Mouse (Mus musculus) gastrocnemius, postnatal 14 days (tissue): Measurements from ENCODE around the gene Zfp811. TPM values are rescaled to one million over a fixed set of nuclear protein-coding genes. Genes with fewer than 3 reads are reported as not detected.
"Not testable (repeated sequence)": the region's sequence is repeated elsewhere in the genome, so short reads cannot be mapped to it uniquely, and the experiment has no call there.

ENCODE experiments used
- DNase-seq: peaks from one replicate; pipeline ENCODE4 v3.0.0; 2021; ENCODE audit warnings: mixed read lengths
- intact Hi-C: fragments of 180-260 bp; cut with DNase I; formaldehyde crosslinking; loops from one replicate; pipeline ENCODE4 v1.15.1; 2025; ENCODE audit warnings: low total_unique reads
- long read RNA-seq, 2 experiments: library from polyadenylated mRNA; stranded (forward); transcript quantifications; one replicate each; pipeline ENCODE4 v2.0.0; 2021
- total RNA-seq, 2 experiments: library from RNA; stranded (reverse); gene quantifications; 2 replicates each; pipeline ENCODE4 v1.2.3; 2021

The Zfp811 gene
- total RNA-seq, result under 1 TPM; 0.18 to 0.33 TPM
- long read RNA-seq, experiment 1, result 0 reads
- long read RNA-seq, experiment 2, result 0 reads

DNA sequence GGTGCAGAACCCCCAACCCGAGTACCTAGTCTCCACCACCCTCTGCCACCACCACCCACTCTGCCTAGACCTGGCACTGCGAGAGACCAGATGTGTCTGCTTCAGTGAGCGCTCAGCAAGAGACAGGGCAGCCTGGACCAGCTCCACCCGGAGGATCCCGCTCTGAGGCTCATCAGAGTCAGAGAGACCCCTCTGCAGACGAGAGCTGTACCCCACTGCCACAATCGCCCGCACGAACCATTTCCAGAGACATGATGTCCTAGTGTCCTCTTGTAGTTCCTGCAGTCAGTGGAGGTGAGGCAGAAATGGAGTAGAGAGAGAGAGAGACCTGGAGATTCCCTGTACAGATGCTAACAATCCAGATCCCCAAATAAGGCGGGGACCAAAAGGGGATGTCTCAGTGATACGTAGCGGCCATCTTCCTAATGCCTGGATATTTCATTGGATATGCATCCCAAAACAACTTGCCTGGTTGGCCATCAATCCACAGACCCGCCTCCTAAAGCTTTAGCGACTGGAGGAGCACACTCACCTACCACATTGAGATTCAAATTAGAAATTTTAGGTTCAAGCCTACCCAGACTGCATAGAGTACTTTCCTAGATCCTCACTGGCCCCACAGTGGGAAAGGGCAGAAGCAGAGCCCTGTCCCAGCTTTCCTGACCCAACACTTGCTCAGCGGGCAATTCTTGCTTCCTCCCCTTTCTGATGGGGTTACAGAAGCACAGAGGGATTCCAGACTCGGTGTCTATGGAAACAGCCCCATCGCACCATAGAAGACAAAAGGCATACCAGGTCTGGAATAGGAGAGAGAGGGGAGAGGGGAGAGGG, at the start of gene Zfp811:
Gene Zfp811 (minus strand): TSS at position 388 of the 831 bp plus-strand sequence.
- intact Hi-C loops, result no loop called here
- peak; percentile 8 for DNase-seq

DNA sequence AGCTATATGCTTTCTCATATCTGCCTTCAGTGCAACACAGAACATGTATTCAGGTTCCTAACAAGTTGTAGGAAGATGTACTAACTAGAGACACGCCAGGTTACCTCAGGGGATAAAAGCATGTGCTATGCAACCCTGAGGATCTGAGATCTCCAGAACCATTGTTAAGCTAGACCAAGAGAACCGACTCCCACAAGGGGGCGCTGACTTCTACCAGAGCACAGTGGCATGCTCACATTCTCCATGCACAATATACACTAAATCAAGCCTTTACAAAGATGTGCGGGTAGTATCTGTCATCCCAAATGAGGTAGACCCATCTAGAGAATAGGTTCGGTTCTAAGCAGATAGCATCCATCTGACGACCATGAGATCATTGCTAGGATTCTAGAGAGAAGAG, 47.0 kb upstream of the Zfp811 start:
- intact Hi-C loops, result not testable (repeated sequence)

DNA sequence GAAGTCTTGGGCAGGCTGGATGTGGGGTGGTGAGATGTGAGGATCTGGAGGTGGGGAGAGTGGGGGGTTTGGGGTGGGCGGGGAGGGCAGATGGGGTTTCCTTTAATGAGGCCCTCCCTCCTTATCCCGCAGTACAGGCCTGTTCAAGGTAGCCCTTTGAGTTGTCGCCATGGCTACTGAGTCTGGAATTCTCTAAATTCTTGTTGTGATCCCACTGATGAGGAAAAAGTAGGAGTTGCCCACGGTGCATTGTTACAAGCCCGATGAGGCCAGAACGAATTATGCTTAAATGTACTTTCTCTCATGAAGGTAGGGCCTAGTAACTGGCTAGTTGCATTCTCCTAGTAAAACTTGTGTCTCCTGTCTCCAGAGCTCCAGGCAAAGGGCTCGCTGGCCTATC, 41.9 kb upstream of the Zfp811 start:
- intact Hi-C loops, result no loop called here
- DNase-seq, result no peak

More for the DNA sequence above, 47.0 kb upstream of the Zfp811 start:
- not testable (repeated sequence) for DNase-seq

DNA sequence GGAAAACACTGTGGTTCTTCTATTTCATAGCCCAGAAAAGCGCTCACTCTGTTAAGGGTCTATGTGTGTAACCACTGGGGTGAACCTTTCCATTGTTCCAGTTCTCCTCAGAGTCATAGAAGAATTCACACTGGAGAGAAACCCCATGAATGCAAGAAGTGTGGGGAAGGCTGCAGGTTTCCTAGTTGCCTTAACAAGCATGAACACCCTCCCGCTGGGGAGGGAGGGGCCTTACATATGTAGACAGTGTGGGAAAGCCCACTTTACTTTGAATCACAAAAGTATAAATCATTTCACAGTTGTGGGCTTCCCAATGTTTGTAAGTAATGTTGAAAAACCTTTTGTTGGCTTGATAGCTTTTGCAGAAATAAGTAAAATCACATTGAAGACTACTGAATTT, 31.7 kb upstream of the Zfp811 start:
- no peak for DNase-seq
- intact Hi-C loops, result no loop called here

DNA sequence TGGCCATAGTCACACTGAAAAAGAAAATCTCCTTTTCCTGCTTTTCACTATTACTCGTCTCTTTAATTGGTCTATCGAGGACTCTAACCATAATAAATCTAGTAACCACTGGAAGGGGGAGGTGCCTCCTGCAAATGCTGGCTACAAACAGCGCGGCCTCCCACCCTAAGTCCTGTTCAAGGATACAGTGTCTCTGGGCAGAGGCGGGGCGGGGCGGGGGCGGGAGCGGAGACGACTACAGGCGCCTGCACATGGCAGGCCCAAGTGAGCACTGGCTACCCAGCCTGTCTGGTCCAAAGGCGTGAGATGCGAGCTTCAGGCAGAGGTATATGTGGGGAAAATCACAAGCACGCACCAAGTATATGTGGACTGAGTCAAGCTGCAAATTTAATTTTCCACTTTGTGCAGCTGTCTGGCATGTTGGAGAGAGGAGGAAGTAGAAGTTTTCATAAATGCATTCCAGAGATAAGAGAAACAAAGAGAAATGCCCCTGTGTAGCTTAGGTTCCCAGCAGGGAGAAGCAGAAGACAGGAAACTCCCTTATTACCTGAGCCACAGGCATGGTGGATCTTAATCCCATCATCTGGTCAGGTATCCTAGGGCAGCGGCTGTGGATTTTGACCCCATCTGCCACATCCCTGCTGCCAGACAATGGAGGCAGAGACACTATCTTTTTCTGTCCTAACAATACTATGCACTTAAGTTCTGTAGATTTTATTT, 29.5 kb upstream of the Zfp811 start:
- intact Hi-C loops, result no loop called here
- DNase-seq, result peak; percentile 4

DNA sequence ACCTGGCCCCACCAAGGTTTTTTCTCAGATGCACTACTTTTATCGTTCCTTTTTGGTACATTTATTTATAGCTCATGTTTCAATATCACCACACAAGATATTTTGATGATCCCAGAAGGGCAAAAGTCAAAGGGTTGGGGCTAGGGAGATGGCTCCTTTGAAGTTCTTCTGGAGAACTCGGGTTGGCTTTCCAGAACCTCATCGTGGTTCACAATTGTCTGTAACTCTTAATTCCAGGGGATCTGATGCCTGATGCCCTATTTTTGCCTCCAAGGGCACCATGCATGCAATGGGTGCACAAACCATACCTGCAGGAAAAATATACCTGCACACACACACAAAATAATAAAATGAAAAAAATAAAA, 20.7 kb upstream of the Zfp811 start:
- intact Hi-C loops, result no loop called here

DNA sequence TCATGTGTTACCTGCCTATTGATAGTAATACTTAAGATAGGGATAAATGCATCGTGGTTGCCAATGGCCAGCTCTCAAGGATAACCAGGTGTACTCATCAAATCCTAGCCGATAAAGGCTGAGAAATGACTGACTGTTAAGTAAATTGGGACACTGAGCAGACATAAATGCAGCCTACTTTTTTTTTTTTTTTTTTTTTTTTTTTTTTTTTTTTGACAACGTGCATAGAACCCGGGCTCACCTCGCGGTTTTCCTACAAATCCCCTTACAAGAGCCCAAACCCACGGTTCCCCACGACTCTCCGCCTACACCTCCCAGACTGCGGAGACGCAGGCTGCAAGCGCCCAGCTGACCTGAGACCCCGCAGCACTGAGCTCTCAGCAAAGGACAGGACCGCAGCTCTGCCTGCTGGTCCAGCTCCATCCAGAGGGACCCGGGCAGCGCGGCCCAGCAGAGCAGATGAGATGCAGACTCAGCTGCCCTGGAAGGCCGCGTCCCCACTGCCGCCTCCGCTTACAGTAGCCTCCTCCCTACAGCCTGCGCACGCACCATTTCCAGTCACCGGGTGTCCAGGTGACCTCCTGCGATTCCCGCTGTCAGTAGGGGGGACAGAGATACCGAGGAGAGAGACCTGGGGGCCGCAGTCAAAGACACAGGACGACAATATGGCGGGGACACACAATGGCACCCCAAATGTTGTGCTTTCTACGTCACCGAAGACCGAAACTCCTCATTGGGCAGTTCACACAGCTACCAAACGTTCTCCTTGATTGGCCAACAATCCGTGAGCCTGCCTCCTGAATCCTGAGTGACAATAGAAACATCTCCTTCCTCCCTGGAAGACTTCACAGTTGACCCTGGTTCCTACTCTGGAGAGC, 20.0 kb upstream of the Zfp811 start, which contains the start of gene Zfp799:
Gene Zfp799 (minus strand): TSS at position 722 of the 878 bp plus-strand sequence.
- intact Hi-C loops, result no loop called here
- peak; percentile 60 for DNase-seq

More for the DNA sequence above, 20.7 kb upstream of the Zfp811 start:
- DNase-seq, result no peak

DNA sequence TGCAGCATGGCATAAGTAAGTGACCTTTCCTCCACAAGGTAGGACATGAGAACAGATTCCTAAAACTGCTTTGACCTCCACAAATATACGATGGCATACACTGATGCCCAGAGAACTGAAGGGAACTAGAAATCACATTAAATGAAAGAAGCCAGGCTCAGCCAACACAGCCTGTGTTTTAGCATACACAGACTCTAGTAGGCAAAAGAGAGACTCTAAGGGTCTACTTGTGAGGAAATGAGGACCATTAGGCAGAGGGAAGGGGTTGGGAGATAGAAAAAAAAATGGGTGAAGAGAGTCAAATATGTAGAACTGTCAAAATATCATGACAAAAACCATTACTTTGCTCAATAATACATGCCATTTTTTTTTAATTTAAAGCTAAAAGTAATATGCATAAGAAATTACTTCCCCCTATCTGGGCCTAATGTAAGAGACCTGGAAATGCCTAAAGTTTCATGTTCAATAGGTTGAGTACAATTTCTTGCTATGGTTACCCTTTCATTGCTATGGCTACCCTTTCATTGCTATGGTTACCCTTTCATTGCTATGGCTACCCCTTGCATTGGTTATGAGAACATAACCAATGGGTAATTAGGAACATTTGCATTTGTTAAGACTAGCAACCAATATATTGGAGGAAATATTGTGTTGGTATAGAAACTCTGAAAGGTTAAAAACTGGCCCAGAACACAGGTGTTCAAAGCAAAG, 6.5 kb upstream of the Zfp811 start:
- no peak for DNase-seq
- intact Hi-C loops, result no loop called here

DNA sequence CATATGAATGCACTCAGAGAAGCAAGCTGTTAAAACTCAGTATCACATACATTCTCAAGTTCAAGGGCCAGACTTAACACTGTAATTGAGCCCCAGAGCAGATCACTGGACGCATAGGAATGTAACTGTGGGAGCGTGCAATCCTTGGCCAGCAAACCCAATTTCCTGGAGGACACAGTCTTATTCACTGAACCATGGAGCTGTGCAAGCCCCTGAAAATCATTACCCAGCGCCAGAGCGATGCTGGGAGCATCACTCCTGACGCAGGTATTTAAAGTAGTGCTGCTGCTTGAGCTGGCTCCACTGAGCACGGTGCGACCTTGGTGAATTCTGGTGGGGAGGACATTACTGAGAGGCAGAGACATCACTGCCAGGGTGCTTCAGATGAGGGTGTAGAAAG, 4.4 kb upstream of the Zfp811 start:
- no peak for DNase-seq
- intact Hi-C loops, result no loop called here

DNA sequence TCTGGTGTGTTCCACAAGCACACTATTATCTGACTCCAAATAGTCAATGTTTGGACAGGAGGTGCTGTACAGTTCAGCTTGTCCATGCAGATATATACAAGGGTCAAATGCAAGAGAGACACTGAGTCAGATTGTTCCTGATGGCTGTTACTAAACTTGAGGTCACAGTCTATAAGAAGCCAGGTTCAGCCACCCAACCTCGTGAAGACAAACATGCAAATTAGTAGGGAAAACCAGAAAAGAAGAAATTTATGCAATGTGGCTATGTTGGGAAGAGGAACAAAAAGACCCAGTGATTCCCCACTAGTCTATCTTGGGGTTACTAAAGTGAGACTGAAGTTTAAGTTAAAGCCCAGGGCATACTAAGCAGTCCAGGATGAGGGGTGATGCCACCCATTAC, 917 bp upstream of the Zfp811 start:
- no peak for DNase-seq
- intact Hi-C loops, result no loop called here

DNA sequence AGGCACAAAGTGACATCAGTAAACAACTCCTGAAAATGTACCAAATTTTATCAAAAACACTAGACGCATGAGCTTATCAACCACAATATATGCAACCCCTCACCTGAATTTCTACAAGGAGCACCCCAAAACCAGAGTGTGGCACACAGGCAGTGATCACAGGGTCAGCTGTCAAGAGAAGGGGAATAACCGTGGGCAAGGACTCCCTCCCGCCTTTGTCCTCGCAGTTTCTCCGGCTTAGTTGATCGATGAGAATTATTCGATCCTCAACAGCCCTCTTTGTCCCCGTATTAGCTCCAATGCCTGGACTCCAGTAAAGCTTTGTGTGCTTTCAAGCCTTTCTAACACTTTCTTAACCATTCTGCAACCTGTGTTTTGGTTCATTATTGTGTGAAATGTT, 810 bp downstream of the Zfp811 start:
- no peak for DNase-seq
- intact Hi-C loops, result no loop called here

DNA sequence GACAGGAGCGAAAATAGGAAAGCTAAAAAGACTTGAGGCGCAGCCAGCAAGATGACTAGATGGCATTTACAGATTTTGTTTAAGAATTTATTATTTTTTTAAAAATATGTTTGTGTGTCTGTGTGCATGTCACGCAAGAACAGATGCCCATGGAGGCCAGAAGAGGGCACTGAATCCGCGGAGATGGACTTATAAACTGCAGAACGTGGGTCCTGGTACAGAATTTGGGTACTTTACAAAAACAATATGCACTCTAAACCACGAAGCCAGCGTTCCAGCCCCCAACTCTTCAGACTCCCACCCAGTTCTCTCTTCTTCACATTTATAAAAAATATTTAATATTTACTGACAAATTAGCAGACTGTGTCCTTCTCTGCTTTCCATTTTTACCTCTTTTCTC, 20.5 kb downstream of the Zfp811 start:
- no peak for DNase-seq
- intact Hi-C loops, result no loop called here

DNA sequence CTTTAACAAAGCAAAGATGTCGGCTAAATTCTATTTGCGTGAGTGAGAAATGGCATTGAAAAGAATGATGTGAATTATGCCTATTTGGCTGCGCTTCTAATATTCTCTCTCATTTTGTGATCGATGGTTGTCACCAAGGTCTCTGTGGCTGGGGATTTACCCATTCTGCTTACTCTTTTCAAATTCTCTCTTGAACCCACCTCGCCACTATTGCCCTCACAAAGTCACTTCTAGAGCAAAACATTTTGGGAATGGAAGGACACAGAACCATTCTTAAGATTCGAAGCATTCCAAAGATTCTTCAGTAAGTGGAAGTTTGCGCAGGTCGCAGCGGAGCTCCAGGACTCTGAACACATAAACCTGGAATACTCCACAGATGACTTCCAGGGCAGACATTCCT, 21.2 kb downstream of the Zfp811 start:
- intact Hi-C loops, result no loop called here
- no peak for DNase-seq

DNA sequence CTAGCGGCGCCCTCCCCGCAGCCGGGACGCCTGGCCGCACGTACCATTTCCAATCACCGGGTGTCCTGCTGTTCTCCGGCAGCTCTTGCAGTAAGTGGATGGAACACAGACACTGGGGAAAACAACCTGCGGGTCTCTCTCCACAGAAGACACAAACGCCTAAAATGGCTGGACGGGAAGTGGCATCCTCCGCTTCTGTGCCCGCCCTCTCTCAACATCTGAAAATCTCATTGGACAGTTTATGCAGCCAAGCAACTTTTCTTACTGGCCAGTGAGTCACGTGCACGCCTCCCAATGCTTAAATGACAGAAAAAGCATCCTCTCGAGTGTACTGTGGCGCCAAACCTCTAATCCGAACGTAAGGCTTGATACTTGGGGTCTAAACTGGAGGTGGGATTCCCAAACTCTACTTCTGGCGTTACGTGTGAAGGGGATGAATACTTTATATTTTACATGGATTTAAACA, 21.6 kb downstream of the Zfp811 start, which contains the start of gene Zfp871:
Gene Zfp871 (minus strand): TSS at position 194 of the 466 bp plus-strand sequence.
- intact Hi-C loops, result no loop called here

DNA sequence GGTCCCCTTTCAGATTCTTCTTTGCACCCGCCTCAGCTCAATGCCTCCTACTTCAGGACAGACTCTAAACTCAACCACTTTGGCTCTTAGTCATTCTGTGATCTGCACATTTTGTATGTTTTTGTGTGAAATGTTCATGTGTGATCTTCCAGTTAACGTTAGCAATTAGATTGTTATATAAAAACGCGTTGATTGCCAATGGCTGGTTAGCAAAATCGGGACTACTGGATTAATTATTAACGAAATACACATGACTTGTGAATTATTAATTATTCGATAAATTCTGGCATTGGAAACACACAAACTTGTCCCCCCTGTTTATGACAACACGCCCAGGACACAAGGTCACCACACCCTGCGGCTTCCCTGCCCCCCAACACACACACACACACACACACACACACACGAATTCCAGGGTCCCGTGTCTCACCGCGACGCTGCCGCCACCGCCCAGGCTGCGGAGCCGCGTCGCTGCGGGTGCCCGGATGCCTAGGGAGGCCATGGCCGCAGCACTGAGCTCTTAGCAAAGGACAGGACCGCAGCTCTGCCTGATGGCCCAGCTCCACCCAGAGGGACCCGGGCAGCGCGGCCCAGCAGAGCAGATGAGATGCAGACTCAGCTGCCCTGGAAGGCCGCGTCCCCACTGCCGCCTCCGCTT, 22.2 kb downstream of the Zfp811 start:
- peak; percentile 60 for DNase-seq
- intact Hi-C loops, result no loop called here

More for the DNA sequence above, 21.6 kb downstream of the Zfp811 start, which contains the start of gene Zfp871:
- peak; percentile 79 for DNase-seq

DNA sequence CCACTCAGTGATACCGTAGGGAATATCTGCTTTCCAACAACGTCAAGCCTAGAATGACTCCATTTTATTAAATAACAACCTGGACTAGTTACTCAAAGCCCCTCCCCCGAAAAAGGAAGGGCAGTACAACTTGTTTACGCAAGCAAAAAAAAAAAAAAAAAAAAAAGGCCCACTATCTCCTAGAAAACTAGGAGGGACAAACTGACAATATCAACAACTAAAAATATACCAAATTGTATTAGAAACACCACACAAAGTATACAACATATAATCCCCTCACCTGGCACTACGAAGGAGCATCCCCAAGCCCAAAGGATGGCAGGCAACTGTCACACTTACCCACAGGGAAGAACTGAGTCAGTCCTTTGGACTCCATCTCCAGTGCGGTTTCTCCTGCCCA, 22.8 kb downstream of the Zfp811 start:
- no peak for DNase-seq
- intact Hi-C loops, result no loop called here

DNA sequence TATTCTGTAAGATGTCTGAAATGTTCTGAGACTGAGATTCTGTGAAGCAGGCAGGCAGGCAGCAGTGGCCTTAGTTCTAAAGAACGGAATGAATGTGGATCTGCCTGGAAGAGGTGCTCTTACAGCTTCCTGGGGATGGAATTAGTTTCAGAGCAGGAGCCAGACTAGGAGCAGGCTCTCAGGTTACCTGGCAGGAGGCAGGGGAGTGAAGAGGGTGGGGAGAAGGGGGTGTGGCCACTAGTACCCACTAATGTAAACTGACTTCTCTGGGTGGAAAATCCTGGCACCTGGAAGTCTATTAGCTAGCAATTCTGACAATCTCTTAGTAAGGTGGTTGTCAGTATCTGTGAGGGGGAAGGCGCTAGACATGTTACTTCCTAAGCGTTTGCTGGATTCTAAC, 24.1 kb downstream of the Zfp811 start:
- intact Hi-C loops, result no loop called here
- DNase-seq, result no peak

DNA sequence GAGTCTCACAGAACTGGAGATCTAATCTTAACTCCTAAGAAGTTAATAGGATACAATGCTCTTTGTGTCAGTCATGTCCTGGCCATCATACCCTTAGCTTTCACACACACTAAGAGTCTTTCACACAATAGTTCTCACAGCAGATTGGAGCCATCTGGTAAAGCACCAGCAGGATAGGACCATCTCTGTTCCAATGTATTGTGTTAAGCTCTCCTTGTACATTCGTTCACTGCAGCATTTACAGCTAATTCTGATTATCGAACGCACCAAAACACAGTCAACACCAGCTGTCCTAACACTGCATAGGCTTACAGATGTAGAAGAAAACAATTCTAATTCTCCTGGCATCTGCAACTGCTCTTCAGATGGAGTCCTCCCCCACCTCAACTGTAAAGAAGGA, 32.2 kb downstream of the Zfp811 start:
- intact Hi-C loops, result loop anchor here (10.0 kb wide), 1 partner anchor 97 kb away; no protein-coding TSS in a partner anchor
- no peak for DNase-seq
